7 mouse cellular contexts compared by ENCODE assay signal in the genomic region with DNA sequence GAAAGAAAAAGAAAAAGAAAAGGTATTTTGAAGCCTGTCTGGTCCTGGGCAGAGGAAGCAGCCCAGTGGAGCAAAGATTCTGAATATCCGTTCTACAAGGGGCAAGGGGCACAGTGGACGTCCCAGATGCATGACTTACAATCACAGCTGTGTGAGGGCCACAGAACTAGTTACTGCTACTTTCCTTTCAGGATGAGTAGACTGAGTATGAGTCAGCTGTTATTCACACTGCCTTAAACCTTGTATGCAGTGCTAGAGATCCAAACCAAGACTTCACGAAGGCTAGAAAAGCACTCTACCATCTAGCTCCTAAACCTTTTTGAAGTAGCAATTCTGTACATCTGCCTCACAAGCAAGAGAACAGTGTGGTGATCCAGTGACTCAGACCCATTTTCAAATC. TPM values are rescaled to one million over a fixed set of nuclear protein-coding genes. Genes with fewer than 3 reads are reported as not detected.
DNase-seq lines count a peak whose midpoint lies in the region; ATAC-seq lines count a peak whose summit lies in the region.

No protein-coding gene starts in this region.

- H3K36me3 ChIP-seq in neural tube, embryonic 11.5 days (ENCODE audit: control insufficient read depth, insufficient read depth, low read length): peaks cover 2% of the 10 kb centered on the region; the same call in 1 of the 2 replicates
- 0 out of 2 replicates have a peak, but pooled peaks cover 3% of the 10 kb centered on the region for H3K36me3 ChIP-seq in embryonic facial prominence, embryonic 15.5 days
- peaks cover 16% of the 10 kb centered on the region for H3K36me3 ChIP-seq in limb, embryonic 13.5 days

- peak overlapping the region; percentile 26; the same call in 1 of the 2 replicates for H3K9ac ChIP-seq in neural tube, embryonic 11.5 days (ENCODE audit: low read length)
- peak overlapping the region; percentile 100 for H3K9ac ChIP-seq in embryonic facial prominence, embryonic 15.5 days
- H3K9ac ChIP-seq in limb, embryonic 13.5 days: peak overlapping the region; percentile 100

- no peaks in the 10 kb centered on the region for H3K27me3 ChIP-seq in neural tube, embryonic 11.5 days (ENCODE audit: control insufficient read depth, insufficient read depth, low read length)
- no peaks in the 10 kb centered on the region for H3K27me3 ChIP-seq in embryonic facial prominence, embryonic 15.5 days
- H3K27me3 ChIP-seq in limb, embryonic 13.5 days: no peaks in the 10 kb centered on the region

- peak overlapping the region; percentile 94 for H3K4me3 ChIP-seq in neural tube, embryonic 11.5 days (ENCODE audit: low read depth, low read length)
- H3K4me3 ChIP-seq in embryonic facial prominence, embryonic 15.5 days (replicated peaks): peak overlapping the region; percentile 97
- peak overlapping the region; percentile 100 for H3K4me3 ChIP-seq in limb, embryonic 13.5 days

- WGBS in neural tube, embryonic 11.5 days: 66% methylated on average over 3 of the region's 3 CpGs
- WGBS in embryonic facial prominence, embryonic 15.5 days: 39% methylated on average over 3 of the region's 3 CpGs
- 56% methylated on average over 3 of the region's 3 CpGs for WGBS in limb, embryonic 13.5 days

- H3K4me2 ChIP-seq in neural tube, embryonic 11.5 days (ENCODE audit: low read depth): peak overlapping the region; percentile 62
- peak overlapping the region; percentile 60 for H3K4me2 ChIP-seq in embryonic facial prominence, embryonic 15.5 days (replicated peaks)
- H3K4me2 ChIP-seq in limb, embryonic 13.5 days (replicated peaks): peak overlapping the region; percentile 94

- no peak for DNase-seq in neural tube, embryonic 11.5 days (ENCODE audit: low spot score)
- no peak for DNase-seq in neural tube, embryonic 10.5 days (ENCODE audit: extremely low spot score, low spot score)
- no peak for DNase-seq in adrenal gland, postnatal 4 days (ENCODE audit: low spot score in 2 of 2)
- no peak for DNase-seq in left cerebral cortex, postnatal 25 days (ENCODE audit: low spot score in 2 of 2)
- DNase-seq in left cerebral cortex, postnatal 4 days: no peak

- no peak overlapping the region for H3K27ac ChIP-seq in neural tube, embryonic 11.5 days (ENCODE audit: low read depth, low read length)
- peak overlapping the region; percentile 18; the same call in 1 of the 2 replicates for H3K27ac ChIP-seq in embryonic facial prominence, embryonic 15.5 days (replicated peaks)
- H3K27ac ChIP-seq in limb, embryonic 13.5 days: no peak overlapping the region

- ATAC-seq in neural tube, embryonic 11.5 days (ENCODE audit: insufficient read depth, low FRiP score, low TSS enrichment): no peak
- no peak for ATAC-seq in embryonic facial prominence, embryonic 15.5 days (ENCODE audit: insufficient number of reproducible peaks, low FRiP score, low TSS enrichment, low read depth)
- no peak for ATAC-seq in limb, embryonic 13.5 days (ENCODE audit: low FRiP score, low read depth)

- intact Hi-C loops in left cerebral cortex, postnatal 25 days (cut with DNase I): loop anchor here (5.0 kb wide), 1 partner anchor 266 kb away; no protein-coding TSS in a partner anchor
- intact Hi-C loops in left cerebral cortex, postnatal 4 days (cut with DNase I): no loop called here

- peaks cover 19% of the 10 kb centered on the region for H3K4me1 ChIP-seq in neural tube, embryonic 11.5 days (ENCODE audit: control insufficient read depth, insufficient read depth, low read length)
- H3K4me1 ChIP-seq in embryonic facial prominence, embryonic 15.5 days: peaks cover 58% of the 10 kb centered on the region
- H3K4me1 ChIP-seq in limb, embryonic 13.5 days: peaks cover 46% of the 10 kb centered on the region

- H3K9me3 ChIP-seq in neural tube, embryonic 11.5 days (ENCODE audit: control insufficient read depth, low read length): no peaks in the 10 kb centered on the region
- H3K9me3 ChIP-seq in embryonic facial prominence, embryonic 15.5 days (replicated peaks): no peaks in the 10 kb centered on the region
- H3K9me3 ChIP-seq in limb, embryonic 13.5 days: no peaks in the 10 kb centered on the region

RNA-seq across cellular contexts. Expression of a gene that starts 1.8 kb away (rescaled TPM):
- 656 and 670 TPM in 2 replicates for polyA plus RNA-seq in neural tube, embryonic 11.5 days (2014; fragmentation: Nextera tagmentation; extraction: Ambion mirVana)
- polyA plus RNA-seq in embryonic facial prominence, embryonic 15.5 days (2015; fragmentation: Nextera tagmentation; extraction: Ambion mirVana): 718 and 720 TPM in 2 replicates
- 702 and 716 TPM in 2 replicates for polyA plus RNA-seq in limb, embryonic 13.5 days (2015; fragmentation: Nextera tagmentation; extraction: Ambion mirVana)
- total RNA-seq in adrenal gland, postnatal 4 days (2021): 100 to 1,000 TPM; 375 to 388 TPM
- total RNA-seq in left cerebral cortex, postnatal 25 days (2021): 100 to 1,000 TPM; 414 to 438 TPM
- 100 to 1,000 TPM; 389 TPM for total RNA-seq in left cerebral cortex, postnatal 4 days (2021)

RNA-seq across cellular contexts. Expression of a gene that starts 18.1 kb away (rescaled TPM):
- 31.0 and 33.1 TPM in 2 replicates for polyA plus RNA-seq in neural tube, embryonic 11.5 days (2014; fragmentation: Nextera tagmentation; extraction: Ambion mirVana)
- polyA plus RNA-seq in embryonic facial prominence, embryonic 15.5 days (2015; fragmentation: Nextera tagmentation; extraction: Ambion mirVana): 30.6 and 31.3 TPM in 2 replicates
- polyA plus RNA-seq in limb, embryonic 13.5 days (2015; fragmentation: Nextera tagmentation; extraction: Ambion mirVana): 34.1 and 37.4 TPM in 2 replicates
- 10 to 100 TPM; 27.3 to 32.2 TPM for total RNA-seq in adrenal gland, postnatal 4 days (2021)
- total RNA-seq in left cerebral cortex, postnatal 25 days (2021): 10 to 100 TPM; 20.6 to 21.3 TPM
- total RNA-seq in left cerebral cortex, postnatal 4 days (2021): 10 to 100 TPM; 15.5 to 18.6 TPM

RNA-seq across cellular contexts. Expression of a gene that starts 24.0 kb away (rescaled TPM):
- 91.6 and 99.3 TPM in 2 replicates for polyA plus RNA-seq in neural tube, embryonic 11.5 days (2014; fragmentation: Nextera tagmentation; extraction: Ambion mirVana)
- polyA plus RNA-seq in embryonic facial prominence, embryonic 15.5 days (2015; fragmentation: Nextera tagmentation; extraction: Ambion mirVana): 82.3 and 82.8 TPM in 2 replicates
- 90.5 and 91.5 TPM in 2 replicates for polyA plus RNA-seq in limb, embryonic 13.5 days (2015; fragmentation: Nextera tagmentation; extraction: Ambion mirVana)
- total RNA-seq in adrenal gland, postnatal 4 days (2021): 10 to 100 TPM; 52.0 to 57.9 TPM
- total RNA-seq in left cerebral cortex, postnatal 25 days (2021): 10 to 100 TPM; 35.4 to 38.6 TPM
- 10 to 100 TPM; 28.8 to 33.5 TPM for total RNA-seq in left cerebral cortex, postnatal 4 days (2021)

RNA-seq across cellular contexts. Expression of a gene that starts 34.2 kb away (rescaled TPM):
- polyA plus RNA-seq in neural tube, embryonic 11.5 days (2014; fragmentation: Nextera tagmentation; extraction: Ambion mirVana): 101 and 112 TPM in 2 replicates
- polyA plus RNA-seq in embryonic facial prominence, embryonic 15.5 days (2015; fragmentation: Nextera tagmentation; extraction: Ambion mirVana): 111 and 113 TPM in 2 replicates
- polyA plus RNA-seq in limb, embryonic 13.5 days (2015; fragmentation: Nextera tagmentation; extraction: Ambion mirVana): 136 and 138 TPM in 2 replicates
- total RNA-seq in adrenal gland, postnatal 4 days (2021): 10 to 100 TPM; 58.9 to 62.8 TPM
- 100 to 1,000 TPM; 124 to 134 TPM for total RNA-seq in left cerebral cortex, postnatal 25 days (2021)
- 100 to 1,000 TPM in 1 of 2 experiments, 10 to 100 TPM in 1; 93.9 to 107 TPM for total RNA-seq in left cerebral cortex, postnatal 4 days (2021)

RNA-seq across cellular contexts. Expression of a gene that starts 43.2 kb away (rescaled TPM):
- 0.28 TPM in 1 of 2 replicates, not detected in the other for polyA plus RNA-seq in neural tube, embryonic 11.5 days (2014; fragmentation: Nextera tagmentation; extraction: Ambion mirVana)
- polyA plus RNA-seq in embryonic facial prominence, embryonic 15.5 days (2015; fragmentation: Nextera tagmentation; extraction: Ambion mirVana): 0.52 and 0.74 TPM in 2 replicates
- 0.25 and 0.47 TPM in 2 replicates for polyA plus RNA-seq in limb, embryonic 13.5 days (2015; fragmentation: Nextera tagmentation; extraction: Ambion mirVana)
- total RNA-seq in adrenal gland, postnatal 4 days (2021): under 1 TPM; 0.59 to 0.62 TPM
- total RNA-seq in left cerebral cortex, postnatal 25 days (2021): 10 to 100 TPM in 1 of 2 experiments, 1 to 10 TPM in 1; 9.8 to 12.2 TPM
- under 1 TPM; 0.86 to 0.89 TPM for total RNA-seq in left cerebral cortex, postnatal 4 days (2021)

Comparison
In these comparisons a context has a peak if more than half of its experiments do, and no peak if none do; other contexts are left out.
1. H3K9ac ChIP-seq: peak in every context shown above with its lines; median percentile 100 in embryonic facial prominence, embryonic 15.5 days; 100 in limb, embryonic 13.5 days; 26 in neural tube, embryonic 11.5 days.